Mouse (Mus musculus) heart, adult 2 months (tissue): ENCODE results near the gene Zfpm1. TPM values are rescaled to one million over a fixed set of nuclear protein-coding genes. Genes with fewer than 3 reads are reported as not detected.

Source experiments
- DNase-seq, 2 experiments: peaks; one replicate each; pipeline ENCODE4 v3.0.0; 2021
- H3K27ac ChIP-seq: fragments of 200-600 bp; 2 replicates; pipeline ENCODE4 v1.8.1; 2022
- H3K27me3 ChIP-seq: fragments of 200-500 bp; 2 replicates; pipeline ENCODE4 v1.6.1; 2012; ENCODE audit warnings: mild to moderate bottlenecking, low read length, inconsistent platforms, mixed read lengths; ENCODE audit not compliant: control insufficient read depth, insufficient read depth
- H3K36me3 ChIP-seq: fragments of 200-500 bp; 2 replicates; pipeline ENCODE4 v1.6.1; 2012; ENCODE audit warnings: low read length, inconsistent platforms; ENCODE audit not compliant: control insufficient read depth, insufficient read depth
- H3K4me1 ChIP-seq: fragments of 200-500 bp; 2 replicates; pipeline ENCODE4 v1.6.1; 2011; ENCODE audit warnings: low read length; ENCODE audit not compliant: control insufficient read depth, insufficient read depth
- H3K4me3 ChIP-seq: fragments of 200-600 bp; 2 replicates; pipeline ENCODE4 v1.8.1; 2022
- H3K79me2 ChIP-seq: fragments of 200-500 bp; replicated peaks from 2 replicates; pipeline ENCODE4 v1.6.1; 2012; ENCODE audit warnings: mild to moderate bottlenecking, inconsistent platforms, low read length, moderate library complexity, mixed read lengths; ENCODE audit not compliant: control insufficient read depth, insufficient read depth
- H3K9ac ChIP-seq: fragments of 200-500 bp; 2 replicates; pipeline ENCODE4 v1.6.1; 2012; ENCODE audit warnings: low read depth, mild to moderate bottlenecking, control low read depth, inconsistent platforms, low read length, mixed read lengths
- CTCF ChIP-seq: fragments of 200-600 bp; IDR thresholded peaks from 2 replicates; pipeline ENCODE4 v1.8.1; 2022; ENCODE audit warnings: antibody characterized with exemption, mild to moderate bottlenecking, moderate library complexity
- EP300 ChIP-seq: fragments of 200-500 bp; IDR thresholded peaks from 2 replicates; pipeline ENCODE4 v1.6.1; 2011; ENCODE audit warnings: low read depth, low read length, control low read depth; ENCODE audit not compliant: insufficient read depth
- POLR2A ChIP-seq: fragments of 200-500 bp; IDR thresholded peaks from 2 replicates; pipeline ENCODE4 v1.6.1; 2011; ENCODE audit warnings: mild to moderate bottlenecking, low read depth, low read length, control low read depth; ENCODE audit not compliant: insufficient read depth
- WGBS: fragments of 180-500 bp; shearing (Covaris S2); methylation state at CpG from one replicate; pipeline ENCODE4 v1.1.7; 2018; 5-methylcytosine and 5-hydroxymethylcytosine counted together
- intact Hi-C: fragments of 180-260 bp; cut with DNase I; formaldehyde crosslinking; loops from one replicate; pipeline ENCODE4 v1.15.1; 2025
- long read RNA-seq: library from polyadenylated mRNA; stranded (forward); transcript quantifications from one replicate; pipeline ENCODE4 v2.0.0, GENCODE M21; 2021
- polyA plus RNA-seq: library from polyadenylated mRNA; depleted of rRNA; stranded (reverse); fragments of >200 nt; gene quantifications from 2 replicates; pipeline ENCODE4 v1.2.3, GENCODE M21; 2012; rRNA removed
- total RNA-seq, 2 experiments: library from RNA; stranded (reverse); gene quantifications; 2 replicates each; pipeline ENCODE4 v1.2.3; 2021

Zfpm1 gene
- 10 to 100 TPM; 21.2 to 24.6 TPM for total RNA-seq
- 20.0 and 20.9 TPM in 2 replicates for polyA plus RNA-seq
- long read RNA-seq, transcript Zfpm1-201 (10 exons, 3,390 nt), result major isoform, 10 of 17 reads
- long read RNA-seq, partial matches to known transcripts, result 5 of 17 reads
- long read RNA-seq, other reads (novel, unspliced or antisense), result 2 of 17 reads

DNA sequence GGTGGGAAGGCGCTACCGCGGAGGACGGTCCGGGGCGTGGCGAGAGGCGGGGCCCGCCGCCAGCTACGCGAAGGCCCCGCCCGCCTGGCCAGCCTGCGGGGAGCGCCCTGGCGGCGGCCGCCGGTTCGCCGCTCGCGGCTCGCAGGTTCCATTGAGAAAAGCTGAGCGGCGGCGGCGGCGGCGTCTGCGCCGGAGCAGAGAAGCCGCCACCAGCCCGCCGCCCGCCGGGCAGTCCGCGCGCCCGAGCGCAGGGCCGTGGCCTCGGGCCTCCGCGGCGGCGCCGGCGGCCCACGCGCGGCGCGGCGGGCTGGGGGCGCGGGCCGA lies at the start of gene Zfpm1:
Gene Zfpm1, plus strand, starts transcription at position 107 of the 324 bp plus-strand sequence.
- intact Hi-C loops, result loop anchor here (5.0 kb wide), 1 partner anchor 160 kb away; the partner anchor contains the start of gene Mvd
- WGBS, result 6% methylated on average over 55 of the region's 60 CpGs
- Histone ChIP-seq H3K9ac (peak within 1 kb of the TSS; percentile 70), H3K4me1 (peaks cover 11% of the 10 kb centered on the region), H3K27me3 (no peaks in the 10 kb centered on the region), H3K27ac (peak within 1 kb of the TSS; percentile 91), H3K79me2 (0 out of 2 replicates have a peak, but pooled peaks cover 2% of the 10 kb centered on the region), H3K4me3 (peak within 1 kb of the TSS; percentile 70), H3K36me3 (no peaks in the 10 kb centered on the region)
- peak; percentile 44 for TF ChIP-seq CTCF
- 0 out of 2 replicates have a peak, but pooled peaks have one; percentile 7 for TF ChIP-seq EP300
- no peak; the same call in 1 of the 2 replicates for TF ChIP-seq POLR2A
- no peak for DNase-seq

DNA sequence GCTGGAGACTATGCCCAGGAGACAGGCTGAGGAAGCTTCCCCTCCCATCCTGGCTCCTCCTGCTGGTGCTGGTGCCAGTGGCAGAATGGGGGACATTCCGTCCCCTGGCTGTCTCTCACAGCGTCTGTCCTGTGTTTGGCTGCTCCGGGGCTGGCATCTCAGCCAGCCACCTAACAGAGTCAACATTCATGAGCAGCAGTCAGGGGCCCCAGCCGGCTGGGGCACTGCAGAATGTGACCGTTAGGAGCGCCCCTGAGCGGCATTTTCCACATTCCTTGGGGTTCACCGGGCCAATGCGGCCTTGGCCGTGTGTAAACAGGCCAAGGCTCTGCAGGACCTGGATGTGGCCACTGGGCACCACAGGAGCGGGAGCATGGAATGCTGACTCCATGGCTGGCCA lies 47.9 kb upstream of the Zfpm1 start:
- intact Hi-C loops, result loop anchor here (5.0 kb wide), 1 partner anchor 92 kb away; no protein-coding TSS in a partner anchor
- H3K27me3 ChIP-seq, result no peaks in the 10 kb centered on the region
- peaks cover 19% of the 10 kb centered on the region for H3K4me1 ChIP-seq

DNA sequence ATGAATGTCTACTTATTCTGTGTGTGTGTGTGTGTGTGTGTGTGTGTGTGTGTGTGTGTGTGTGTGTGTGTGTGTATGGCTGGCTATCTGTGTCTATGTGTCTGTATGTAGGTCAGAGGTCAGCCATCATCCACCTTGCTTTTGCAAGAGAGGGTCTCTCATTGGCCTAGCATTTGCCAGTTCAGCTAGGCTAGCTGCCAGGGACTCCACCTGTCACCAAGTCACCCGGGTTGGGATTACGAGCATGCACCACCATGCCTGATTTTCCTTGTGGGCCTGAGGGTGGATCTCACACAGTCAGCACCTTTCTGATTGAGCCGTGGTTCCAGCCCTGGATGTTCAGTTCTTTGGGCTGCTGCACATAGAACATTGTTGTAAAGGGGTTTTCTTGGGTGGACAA lies 45.4 kb upstream of the Zfpm1 start:
- Histone ChIP-seq H3K9ac (no peak overlapping the region), H3K4me3 (no peak overlapping the region), H3K27me3 (no peaks in the 10 kb centered on the region), H3K79me2 (no peaks in the 10 kb centered on the region), H3K27ac (no peak overlapping the region), H3K4me1 (peaks cover 16% of the 10 kb centered on the region), H3K36me3 (no peaks in the 10 kb centered on the region)
- TF ChIP-seq POLR2A, result no peak
- WGBS, result 77% methylated on average over 3 of the region's 3 CpGs
- no peak for DNase-seq
- intact Hi-C loops, result no loop called here

More for the DNA sequence above, 47.9 kb upstream of the Zfpm1 start:
- H3K36me3 ChIP-seq, result no peaks in the 10 kb centered on the region
- DNase-seq, result peak; percentile 63 to 84
- no peak overlapping the region for H3K9ac ChIP-seq
- peak overlapping the region; percentile 70 for H3K27ac ChIP-seq
- H3K4me3 ChIP-seq, result no peak overlapping the region
- peak; percentile 77 for TF ChIP-seq CTCF
- TF ChIP-seq EP300, result peak; percentile 99
- peak; percentile 43; the same call in 1 of the 2 replicates for TF ChIP-seq POLR2A
- no peaks in the 10 kb centered on the region for H3K79me2 ChIP-seq
- 18% methylated on average over 11 of the region's 11 CpGs for WGBS

DNA sequence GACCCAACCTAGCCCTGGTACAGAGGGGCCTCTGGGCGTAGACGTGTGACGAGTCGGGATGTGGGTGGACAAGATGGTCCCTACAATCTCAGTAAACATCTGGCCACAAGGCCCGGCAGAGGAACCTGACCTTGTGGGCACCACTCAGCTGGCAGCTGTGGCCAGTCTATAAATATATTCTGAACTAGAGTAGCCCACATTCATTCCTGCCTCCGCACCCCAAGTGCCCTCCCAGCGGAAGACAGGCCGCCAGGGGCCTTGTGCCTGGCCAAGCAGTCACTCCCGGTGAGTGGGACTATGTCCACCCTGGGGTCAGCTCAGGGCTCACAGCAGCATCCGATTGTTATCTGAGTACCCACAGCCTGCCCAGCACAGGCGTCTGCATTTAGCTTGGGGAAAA lies 43.7 kb upstream of the Zfpm1 start:
- Histone ChIP-seq H3K79me2 (no peaks in the 10 kb centered on the region), H3K4me1 (peaks cover 9% of the 10 kb centered on the region), H3K27ac (peak overlapping the region; percentile 79), H3K9ac (no peak overlapping the region; the same call in 1 of the 2 replicates), H3K27me3 (no peaks in the 10 kb centered on the region), H3K4me3 (no peak overlapping the region), H3K36me3 (no peaks in the 10 kb centered on the region)
- 63% methylated on average over 11 of the region's 11 CpGs for WGBS
- peak; percentile 47 to 69 for DNase-seq
- TF ChIP-seq POLR2A (no peak), EP300 (0 out of 2 replicates have a peak, but pooled peaks have one; percentile 40), CTCF (no peak)
- intact Hi-C loops, result no loop called here

DNA sequence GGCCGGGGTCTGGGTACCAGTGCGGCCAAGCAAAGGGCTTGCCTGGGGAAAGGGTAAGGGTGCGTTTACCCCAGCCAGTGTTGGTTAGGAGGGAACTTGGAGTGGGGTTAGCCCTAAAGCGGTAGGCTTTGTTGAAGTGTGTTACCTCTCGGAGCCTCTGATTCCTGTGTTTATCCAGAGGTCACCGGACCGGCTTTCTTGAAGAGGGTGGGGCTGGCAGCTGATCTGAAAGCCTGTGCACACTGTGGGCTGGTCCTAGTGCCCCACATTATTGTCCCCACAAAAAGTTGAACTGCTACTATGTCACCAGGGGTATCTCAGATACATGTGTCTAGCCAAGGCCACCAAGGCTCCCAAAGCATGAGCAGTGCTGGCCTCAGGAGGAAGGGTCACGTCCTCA lies 43.2 kb upstream of the Zfpm1 start:
- Histone ChIP-seq H3K4me3 (no peak overlapping the region), H3K79me2 (no peaks in the 10 kb centered on the region), H3K4me1 (peaks cover 6% of the 10 kb centered on the region), H3K27ac (peak overlapping the region; percentile 79), H3K9ac (peak overlapping the region; percentile 22; the same call in 1 of the 2 replicates), H3K36me3 (no peaks in the 10 kb centered on the region), H3K27me3 (no peaks in the 10 kb centered on the region)
- DNase-seq, result no peak
- TF ChIP-seq POLR2A (no peak), EP300 (no peak), CTCF (no peak)
- WGBS, result 69% methylated on average over 8 of the region's 8 CpGs
- intact Hi-C loops, result no loop called here

DNA sequence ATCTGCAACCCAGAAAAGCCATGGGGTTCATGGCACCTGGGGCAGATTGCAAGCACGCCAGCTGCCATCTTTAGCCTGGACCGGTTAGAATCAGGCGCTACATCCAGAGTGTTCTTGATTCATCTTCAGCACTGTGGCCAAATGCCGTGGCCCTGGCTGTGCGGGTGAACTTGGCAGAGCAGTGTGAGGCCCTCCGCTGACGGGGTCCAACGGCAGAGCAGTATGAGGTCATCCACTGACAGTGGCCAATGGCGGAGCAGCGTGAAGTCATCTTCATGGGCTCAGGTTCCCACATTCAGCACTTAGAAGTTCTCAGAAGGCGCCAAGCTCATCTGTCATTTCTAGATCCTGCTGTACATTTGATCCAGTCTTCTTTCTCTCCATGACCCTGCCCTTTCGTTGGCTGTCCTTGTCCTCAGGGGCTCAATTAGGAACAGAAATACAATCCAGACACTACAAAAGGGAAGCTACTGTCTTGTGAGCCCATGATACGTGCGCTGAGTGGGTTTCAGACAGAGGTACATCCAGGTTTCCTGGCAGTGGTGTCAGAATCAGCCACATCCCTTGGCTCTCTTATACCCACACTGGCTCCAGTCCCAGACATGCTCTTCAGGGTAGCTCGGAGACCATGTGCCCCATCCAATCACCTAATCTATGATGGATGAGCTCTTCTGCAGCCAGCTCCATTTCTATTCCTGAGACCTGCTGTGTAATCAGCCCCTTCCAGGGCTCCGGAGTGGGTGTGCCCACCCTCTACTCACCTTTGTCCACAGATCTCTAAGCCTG lies 41.5 kb upstream of the Zfpm1 start:
- no peaks in the 10 kb centered on the region for H3K79me2 ChIP-seq
- H3K4me1 ChIP-seq, result peaks cover 3% of the 10 kb centered on the region; the same call in 1 of the 2 replicates
- intact Hi-C loops, result no loop called here
- H3K9ac ChIP-seq, result no peak overlapping the region
- H3K4me3 ChIP-seq, result no peak overlapping the region
- H3K36me3 ChIP-seq, result no peaks in the 10 kb centered on the region
- H3K27me3 ChIP-seq, result no peaks in the 10 kb centered on the region
- 65% methylated on average over 16 of the region's 16 CpGs for WGBS
- TF ChIP-seq CTCF (no peak), EP300 (no peak), POLR2A (no peak)
- no peak overlapping the region for H3K27ac ChIP-seq
- peak in 1 of 2 experiments; percentile 41 for DNase-seq
